Mouse (Mus musculus) liver, embryonic 18 days (tissue): ENCODE measurements around the gene Pou4f1. TPM values are rescaled to one million over a fixed set of nuclear protein-coding genes. Genes with fewer than 3 reads are reported as not detected.

ENCODE experiments used
- polyA plus RNA-seq: library from polyadenylated mRNA; depleted of rRNA; stranded (reverse); fragments of >200 nt; gene quantifications from 2 replicates; pipeline ENCODE4 v1.2.3, GENCODE M21; 2012; rRNA removed

The Pou4f1 gene
- 0.01 TPM in 2 replicates for polyA plus RNA-seq

GRCm38 (mm10) chr14:104467966-104468622 is at the start of gene Pou4f1:
Gene Pou4f1 (minus strand): TSS chr14:104467999.

Other genes with a start within 250 kb of the Pou4f1 start
- 1.9 TPM in 2 replicates for gene Rnf219, start 54.6 kb upstream of the Pou4f1 start, polyA plus RNA-seq